Mouse (Mus musculus) lung, adult 2 months (tissue): ENCODE results near the gene Smtnl1. TPM values are rescaled to one million over a fixed set of nuclear protein-coding genes. Genes with fewer than 3 reads are reported as not detected.

ENCODE experiments used
- DNase-seq: peaks from one replicate; pipeline ENCODE4 v3.0.0; 2022
- H3K4me1 ChIP-seq: fragments of 200-500 bp; 2 replicates; pipeline ENCODE4 v1.6.1; 2011; ENCODE audit warnings: low read length; ENCODE audit not compliant: control insufficient read depth, insufficient read depth
- H3K4me3 ChIP-seq: fragments of 200-500 bp; replicated peaks from 2 replicates; pipeline ENCODE3; 2011; ENCODE audit warnings: low read depth, mild to moderate bottlenecking, control low read depth, low read length; ENCODE audit errors: extremely low read depth
- CTCF ChIP-seq: fragments of 200-500 bp; IDR thresholded peaks from 2 replicates; pipeline ENCODE4 v1.5.1; 2011; ENCODE audit warnings: mild to moderate bottlenecking, low read length, control low read depth; ENCODE audit not compliant: insufficient read depth
- POLR2A ChIP-seq: fragments of 200-500 bp; IDR thresholded peaks from 2 replicates; pipeline ENCODE4 v1.6.1; 2011; ENCODE audit warnings: low read depth, mild to moderate bottlenecking, control low read depth, low read length, borderline replicate concordance; ENCODE audit errors: extremely low read depth
- WGBS: fragments of 180-500 bp; shearing (Covaris S2); methylation state at CpG from one replicate; pipeline ENCODE4 v1.1.7; 2018; 5-methylcytosine and 5-hydroxymethylcytosine counted together
- polyA plus RNA-seq: library from polyadenylated mRNA; depleted of rRNA; stranded (reverse); fragments of >200 nt; gene quantifications from 2 replicates; pipeline ENCODE4 v1.2.3, GENCODE M21; 2012

Gene Smtnl1
- polyA plus RNA-seq, 1 experiment: 3.5 TPM

GRCm38 (mm10) chr2:84855732-84856131 lies 33.3 kb upstream of the Smtnl1 start:
- DNase-seq: peak; percentile 41
- H3K4me3 ChIP-seq: no peak overlapping the region
- no peaks in the 10 kb centered on the region for H3K4me1 ChIP-seq
- WGBS: 56% methylated on average over 2 of the region's 2 CpGs
- TF ChIP-seq CTCF: peak; percentile 93
- no peak for TF ChIP-seq POLR2A

DNA sequence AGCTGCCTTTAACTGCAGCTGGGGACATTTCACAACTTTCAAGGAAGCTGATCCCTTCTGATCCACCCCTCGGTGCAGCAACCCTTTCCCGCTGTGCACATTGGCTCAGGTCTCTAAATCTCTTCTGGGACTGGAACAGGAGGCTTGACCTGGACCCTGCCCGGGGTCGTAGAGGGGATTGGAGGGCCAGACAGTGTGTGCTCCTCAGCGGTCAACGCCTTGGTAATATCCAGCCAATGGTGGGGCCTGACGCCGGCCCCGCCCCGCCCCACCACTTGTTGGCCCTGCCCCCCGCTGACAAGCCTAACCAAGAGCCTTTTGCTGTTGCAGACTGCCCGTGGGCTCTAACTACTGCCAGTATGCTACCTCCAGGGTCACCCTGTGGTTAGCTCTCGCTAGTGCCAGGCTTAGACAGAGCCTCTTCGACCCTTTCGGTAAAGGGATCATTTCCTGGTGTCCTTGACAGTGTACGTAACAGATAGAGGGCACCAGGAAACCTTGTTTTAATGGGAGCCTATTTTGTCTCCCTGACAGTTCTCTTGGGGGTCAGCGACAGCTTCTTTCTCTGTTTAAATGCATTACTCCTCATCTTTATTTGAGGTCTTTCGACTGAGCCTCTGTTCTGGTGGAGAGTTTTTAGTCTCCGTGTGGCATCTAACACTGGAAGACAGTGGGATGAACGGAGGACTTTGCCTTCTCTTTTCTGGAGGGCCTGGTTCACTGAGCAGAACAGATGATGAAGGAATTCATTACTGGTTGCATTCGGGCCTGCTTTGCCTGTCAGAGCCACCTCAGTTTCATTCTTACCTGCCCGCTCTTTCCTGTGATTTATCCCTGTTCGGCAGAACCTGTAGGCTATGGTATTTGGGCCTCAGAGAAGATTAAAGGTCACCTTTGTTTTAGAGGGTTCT lies 28.9 kb upstream of the Smtnl1 start:
- H3K4me3 ChIP-seq: peak overlapping the region; percentile 17
- DNase-seq: peak; percentile 56
- peak; percentile 52; the same call in 1 of the 2 replicates for TF ChIP-seq POLR2A
- TF ChIP-seq CTCF: no peak
- H3K4me1 ChIP-seq: no peaks in the 10 kb centered on the region
- 41% methylated on average over 23 of the region's 23 CpGs for WGBS

DNA sequence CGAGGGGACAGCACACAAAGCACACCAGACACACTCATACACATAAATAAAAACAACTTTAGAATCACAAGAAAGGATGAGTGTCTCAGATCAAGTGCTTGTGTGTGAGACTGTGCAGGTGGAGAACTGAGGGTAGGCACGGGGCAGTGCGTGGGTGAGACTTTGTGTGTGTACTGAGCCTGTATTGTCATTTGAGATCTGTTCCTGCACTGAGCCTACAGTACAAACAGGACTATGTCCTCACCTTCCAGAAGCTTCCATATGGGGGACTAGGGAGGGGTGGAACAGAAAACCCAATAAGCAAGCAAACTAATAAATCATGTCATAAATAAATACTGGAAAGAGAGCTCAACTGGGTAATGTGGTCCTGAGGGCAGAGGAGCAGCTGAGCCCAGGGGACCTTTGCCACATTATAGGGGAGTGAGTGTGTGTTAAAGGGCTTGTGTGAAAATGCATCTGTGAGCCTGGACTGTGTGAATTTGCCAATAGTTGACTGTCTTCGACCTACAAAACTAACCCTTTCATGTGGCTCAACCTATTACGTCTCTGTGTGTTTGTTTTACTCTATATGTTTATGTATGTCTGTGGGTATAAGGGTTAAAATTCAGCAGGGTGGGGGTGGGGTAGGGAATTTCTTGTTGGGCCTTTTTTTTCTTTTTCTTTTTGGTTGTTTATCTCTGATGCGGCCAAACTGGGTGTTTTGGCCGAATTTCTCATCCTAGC lies 28.1 kb upstream of the Smtnl1 start:
- Histone ChIP-seq H3K4me1 (no peaks in the 10 kb centered on the region), H3K4me3 (no peak overlapping the region)
- 50% methylated on average over 7 of the region's 7 CpGs for WGBS
- DNase-seq: no peak
- no peak for TF ChIP-seq POLR2A
- no peak for TF ChIP-seq CTCF

DNA sequence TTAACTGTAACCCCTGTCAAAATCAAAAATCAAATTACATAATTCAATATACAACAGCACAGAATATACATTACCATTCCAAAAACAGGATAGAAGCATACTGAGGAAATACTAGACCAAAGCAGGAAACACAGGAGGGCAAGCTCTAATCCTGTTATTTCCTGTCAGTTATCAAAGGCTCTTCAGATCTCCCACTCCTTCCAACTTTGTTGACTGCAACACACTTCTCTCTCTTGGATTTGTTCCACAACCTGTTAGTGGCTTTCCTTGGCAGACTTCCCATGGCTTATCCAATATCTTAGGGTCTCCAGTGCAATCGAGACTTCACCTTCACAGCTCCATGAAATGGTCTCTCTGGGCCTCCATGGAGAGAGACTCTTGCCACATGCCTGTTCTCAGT lies 22.8 kb upstream of the Smtnl1 start:
- no peak for TF ChIP-seq CTCF
- TF ChIP-seq POLR2A: no peak
- no peak for DNase-seq
- Histone ChIP-seq H3K4me1 (peaks cover 3% of the 10 kb centered on the region; the same call in 1 of the 2 replicates), H3K4me3 (no peak overlapping the region)
- WGBS: 14% methylated on average over 1 of the region's 1 CpGs

DNA sequence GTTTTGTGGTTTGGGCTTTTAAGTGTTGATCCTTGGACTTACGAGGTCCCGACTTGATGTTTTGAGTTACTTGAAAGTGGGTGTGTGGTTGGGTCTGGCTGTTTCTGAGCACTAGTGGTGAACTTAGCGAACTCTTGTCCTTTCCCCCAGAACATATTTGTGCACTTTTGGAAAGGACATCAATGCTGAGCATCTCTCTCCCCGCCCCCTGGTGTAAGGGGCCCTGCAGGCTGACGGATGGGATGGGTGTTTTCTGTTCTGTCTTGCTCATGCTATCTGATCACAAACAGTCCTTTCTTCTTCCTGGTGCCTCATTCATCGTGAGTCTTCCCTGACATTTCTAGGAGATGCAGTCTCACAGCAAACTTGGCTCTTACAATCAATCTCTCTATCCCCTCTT lies 21.2 kb upstream of the Smtnl1 start:
- no peak for TF ChIP-seq POLR2A
- no peak for TF ChIP-seq CTCF
- WGBS: 71% methylated on average over 6 of the region's 6 CpGs
- Histone ChIP-seq H3K4me3 (no peak overlapping the region), H3K4me1 (peaks cover 3% of the 10 kb centered on the region; the same call in 1 of the 2 replicates)
- no peak for DNase-seq

- TF ChIP-seq POLR2A: no peak
- no peak for TF ChIP-seq CTCF
- peaks cover 3% of the 10 kb centered on the region; the same call in 1 of the 2 replicates for H3K4me1 ChIP-seq
- DNase-seq: no peak
- no peak overlapping the region for H3K4me3 ChIP-seq
Observed at GRCm38 (mm10) chr2:84841905-84842304, 19.5 kb upstream of the Smtnl1 start.

DNA sequence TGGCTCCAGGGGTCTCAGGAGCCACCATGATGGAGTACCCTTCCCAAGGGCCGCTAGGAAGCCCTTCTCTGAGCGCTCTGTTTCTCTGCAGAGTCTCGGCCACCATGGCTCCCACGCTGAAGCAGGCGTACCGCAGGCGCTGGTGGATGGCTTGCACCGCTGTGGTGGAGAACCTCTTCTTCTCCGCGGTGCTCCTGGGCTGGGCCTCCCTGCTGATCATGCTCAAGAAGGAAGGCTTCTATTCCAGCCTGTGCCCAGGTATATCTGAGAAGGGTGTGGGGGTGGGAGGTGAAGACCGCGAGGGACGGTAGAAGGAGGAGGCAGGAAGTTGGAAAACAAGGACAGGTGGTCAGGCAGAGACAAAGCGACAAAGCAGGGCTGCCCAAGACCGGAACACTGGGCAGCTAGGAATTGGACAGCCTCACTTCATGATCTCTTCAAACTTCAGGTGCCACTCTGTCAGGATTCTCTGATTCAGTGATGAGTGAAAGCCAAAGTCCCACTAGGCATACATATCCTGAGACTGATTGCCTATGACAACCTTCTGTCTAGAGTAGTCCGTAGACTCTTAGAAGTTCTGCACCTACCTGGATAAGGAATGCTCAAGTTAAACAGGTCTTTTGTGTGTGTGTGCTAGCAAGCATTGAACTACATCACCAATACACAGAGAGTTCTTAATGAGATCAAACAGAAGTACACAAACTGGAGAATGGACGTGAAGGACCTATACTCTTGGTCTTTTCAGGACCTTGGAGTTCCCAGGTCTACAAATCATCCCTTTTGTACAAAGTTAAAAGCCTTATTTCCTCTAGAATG lies 18.5 kb upstream of the Smtnl1 start:
- peak overlapping the region; percentile 32 for H3K4me3 ChIP-seq
- no peak for DNase-seq
- no peak for TF ChIP-seq CTCF
- no peak for TF ChIP-seq POLR2A
- 16% methylated on average over 17 of the region's 17 CpGs for WGBS
- H3K4me1 ChIP-seq: peaks cover 3% of the 10 kb centered on the region; the same call in 1 of the 2 replicates

DNA sequence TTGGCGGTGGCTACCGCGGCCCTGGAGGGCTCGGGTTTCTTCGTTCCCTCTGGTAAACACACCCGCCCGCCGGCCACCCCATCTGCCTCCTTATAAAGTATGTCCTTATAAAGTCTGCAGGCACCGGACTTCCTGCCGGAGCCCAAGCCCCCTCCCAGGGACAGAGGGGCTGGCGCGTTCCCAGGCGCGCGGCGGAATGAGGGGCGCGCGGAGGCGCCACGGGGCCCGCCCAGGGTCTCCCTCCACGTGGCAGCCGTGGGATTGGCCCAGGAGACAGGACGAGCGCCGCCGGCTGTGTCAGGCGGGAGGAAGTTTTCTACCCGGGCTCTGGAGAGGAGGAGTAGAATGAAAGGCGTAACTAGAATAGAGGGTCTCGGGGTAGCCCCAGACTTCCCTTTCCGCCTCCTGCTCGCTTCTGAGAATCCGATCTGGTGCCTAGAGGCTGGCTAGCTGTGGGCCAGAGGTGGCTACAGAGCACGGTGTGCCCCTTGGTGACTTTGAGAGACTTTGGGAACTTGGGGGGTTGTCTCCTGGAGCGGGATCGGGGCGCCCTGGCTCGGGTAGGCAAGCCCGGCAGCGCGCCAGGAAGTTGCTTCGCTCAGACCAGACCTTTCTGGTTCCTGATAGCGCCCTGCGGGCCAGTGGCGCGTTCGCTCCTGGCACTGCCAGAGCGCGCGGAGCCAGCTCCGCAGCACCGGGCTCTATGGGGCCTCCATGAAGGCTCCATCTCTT lies 17.7 kb upstream of the Smtnl1 start:
- 1% methylated on average over 54 of the region's 54 CpGs for WGBS
- peak; percentile 47 for DNase-seq
- Histone ChIP-seq H3K4me1 (peaks cover 3% of the 10 kb centered on the region; the same call in 1 of the 2 replicates), H3K4me3 (peak overlapping the region; percentile 57)
- TF ChIP-seq CTCF: no peak
- TF ChIP-seq POLR2A: no peak
